Mouse (Mus musculus) neural tube, embryonic 14.5 days (tissue): ENCODE measurements around the gene Tfap4. TPM values are rescaled to one million over a fixed set of nuclear protein-coding genes. Genes with fewer than 3 reads are reported as not detected.
"Not testable (repeated sequence)": the region's sequence is repeated elsewhere in the genome, so short reads cannot be mapped to it uniquely, and the experiment has no call there.

Experiments used
- ATAC-seq: fragments of 200-750 bp; cut with Nextera tagmentation; 2 replicates; pipeline ENCODE4 v1.8.0; 2017; ENCODE audit warnings: low read depth, mild to moderate bottlenecking, moderate TSS enrichment, moderate library complexity
- H3K27ac ChIP-seq: fragments of 300-500 bp; sonication (generic); 2 replicates; pipeline ENCODE4 v1.5.1; 2014; ENCODE audit warnings: low read depth, mild to moderate bottlenecking, control low read depth, low read length, moderate library complexity, mixed read lengths
- H3K27me3 ChIP-seq: fragments of 300-500 bp; sonication (generic); 2 replicates; pipeline ENCODE4 v1.6.1; 2014; ENCODE audit warnings: low read length; ENCODE audit not compliant: control insufficient read depth, insufficient read depth
- H3K36me3 ChIP-seq: fragments of 300-500 bp; sonication (generic); 2 replicates; pipeline ENCODE4 v1.6.1; 2014; ENCODE audit warnings: low read length, mixed read lengths; ENCODE audit not compliant: control insufficient read depth, insufficient read depth
- H3K4me1 ChIP-seq: fragments of 300-500 bp; sonication (generic); 2 replicates; pipeline ENCODE4 v1.6.1; 2014; ENCODE audit warnings: low read length; ENCODE audit not compliant: control insufficient read depth, insufficient read depth
- H3K4me2 ChIP-seq: fragments of 300-500 bp; sonication (generic); 2 replicates; pipeline ENCODE4 v1.6.1; 2014; ENCODE audit warnings: mild to moderate bottlenecking, low read depth, low read length, control low read depth
- H3K4me3 ChIP-seq: fragments of 300-500 bp; sonication (generic); 2 replicates; pipeline ENCODE4 v1.5.1; 2014; ENCODE audit warnings: low read depth, low read length, control low read depth, mixed read lengths
- H3K9ac ChIP-seq: fragments of 300-500 bp; sonication (generic); replicated peaks from 2 replicates; pipeline ENCODE4 v1.6.1; 2014; ENCODE audit warnings: low read depth, mild to moderate bottlenecking, control low read depth, low read length, mixed read lengths
- H3K9me3 ChIP-seq: fragments of 300-500 bp; sonication (generic); 2 replicates; pipeline ENCODE4 v1.6.1; 2016; ENCODE audit warnings: low read length; ENCODE audit not compliant: control insufficient read depth
- WGBS: fragments of 180-500 bp; shearing (Covaris S2); extraction: QIAGEN DNeasy Blood & Tissue Kit; methylation state at CpG from one replicate; pipeline ENCODE4 v1.1.7; 2014; 5-methylcytosine and 5-hydroxymethylcytosine counted together
- polyA plus RNA-seq: library from polyadenylated mRNA; unstranded; fragments of >200 nt; fragmentation: Nextera tagmentation; extraction: Ambion mirVana; gene quantifications from 2 replicates; pipeline ENCODE4 v1.2.1, GENCODE M21; 2014

The Tfap4 gene
- polyA plus RNA-seq, 1 experiment from 2014 or later: 7.2 TPM

DNA sequence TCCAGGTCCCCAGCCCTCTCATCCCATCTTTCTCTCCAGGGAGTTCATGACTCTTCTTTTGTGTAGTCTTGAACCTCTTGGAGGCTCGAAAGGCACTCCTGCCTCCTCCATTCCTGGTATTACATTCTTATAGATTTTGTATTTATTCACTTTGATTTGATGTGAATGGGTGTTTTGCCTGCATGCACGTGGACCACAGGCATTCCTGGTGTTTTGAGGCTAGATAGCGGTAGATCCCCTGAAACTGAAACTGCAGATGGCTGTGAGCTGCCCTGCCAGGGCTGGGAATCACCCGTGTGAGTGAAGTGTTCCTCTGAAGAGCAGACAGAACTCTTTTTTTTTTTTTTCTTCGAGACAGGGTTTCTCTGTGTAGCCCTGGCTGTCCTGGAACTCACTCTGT is 24.8 kb upstream of the Tfap4 start:
- no peaks in the 10 kb centered on the region for H3K36me3 ChIP-seq
- ATAC-seq: no peak
- H3K27me3 ChIP-seq: no peaks in the 10 kb centered on the region
- H3K4me2 ChIP-seq: no peak overlapping the region
- no peak overlapping the region for H3K4me3 ChIP-seq
- no peak overlapping the region for H3K9ac ChIP-seq
- peaks cover 5% of the 10 kb centered on the region for H3K4me1 ChIP-seq
- H3K9me3 ChIP-seq: no peaks in the 10 kb centered on the region
- WGBS: 79% methylated on average over 5 of the region's 5 CpGs
- no peak overlapping the region for H3K27ac ChIP-seq

DNA sequence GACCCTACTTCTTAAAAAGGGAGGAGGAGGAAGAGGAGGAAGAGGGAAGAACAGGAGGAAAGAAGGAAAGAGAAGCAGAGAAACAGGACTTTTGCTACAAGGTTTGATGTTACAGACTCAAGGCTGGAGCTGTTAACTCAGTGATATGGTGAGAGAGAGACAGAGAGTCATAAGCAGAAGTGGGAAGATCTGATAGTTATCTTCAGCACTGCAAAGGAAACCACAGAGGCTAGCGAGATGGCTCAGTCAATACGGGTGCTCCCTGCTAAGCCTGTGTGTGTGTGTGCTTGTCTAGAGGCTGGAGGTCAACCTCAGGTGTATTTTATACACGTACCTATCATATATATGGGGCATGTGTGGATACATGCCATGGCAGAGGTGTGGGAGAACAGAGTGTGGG is 24.2 kb upstream of the Tfap4 start:
- 87% methylated on average over 3 of the region's 3 CpGs for WGBS
- Histone ChIP-seq H3K9ac (no peak overlapping the region), H3K4me3 (no peak overlapping the region), H3K4me1 (peaks cover 5% of the 10 kb centered on the region), H3K9me3 (no peaks in the 10 kb centered on the region), H3K27me3 (no peaks in the 10 kb centered on the region), H3K27ac (no peak overlapping the region), H3K4me2 (no peak overlapping the region), H3K36me3 (no peaks in the 10 kb centered on the region)
- no peak for ATAC-seq

DNA sequence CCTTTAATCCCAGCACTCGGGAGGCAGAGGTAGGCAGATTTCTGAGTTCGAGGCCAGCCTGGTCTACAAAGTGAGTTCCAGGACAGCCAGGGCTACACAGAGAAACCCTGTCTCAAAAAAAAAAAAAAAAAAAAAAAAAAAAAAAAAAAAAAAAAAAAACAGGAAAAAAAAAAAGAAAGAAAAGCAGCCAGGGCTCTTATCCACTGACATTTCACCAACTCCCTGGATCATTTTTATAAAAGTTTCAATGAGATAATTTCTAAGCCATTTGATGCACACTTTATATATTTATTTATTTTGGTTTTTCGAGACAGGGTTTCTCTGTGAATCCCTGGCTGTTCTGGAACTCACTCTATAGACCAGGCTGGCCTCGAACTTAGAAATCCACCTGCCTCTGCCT is 21.5 kb upstream of the Tfap4 start:
- 86% methylated on average over 4 of the region's 4 CpGs for WGBS
- not testable (repeated sequence) for H3K9me3 ChIP-seq, H3K27ac ChIP-seq, H3K27me3 ChIP-seq, H3K4me2 ChIP-seq, H3K9ac ChIP-seq, H3K36me3 ChIP-seq, ATAC-seq, H3K4me1 ChIP-seq, H3K4me3 ChIP-seq

DNA sequence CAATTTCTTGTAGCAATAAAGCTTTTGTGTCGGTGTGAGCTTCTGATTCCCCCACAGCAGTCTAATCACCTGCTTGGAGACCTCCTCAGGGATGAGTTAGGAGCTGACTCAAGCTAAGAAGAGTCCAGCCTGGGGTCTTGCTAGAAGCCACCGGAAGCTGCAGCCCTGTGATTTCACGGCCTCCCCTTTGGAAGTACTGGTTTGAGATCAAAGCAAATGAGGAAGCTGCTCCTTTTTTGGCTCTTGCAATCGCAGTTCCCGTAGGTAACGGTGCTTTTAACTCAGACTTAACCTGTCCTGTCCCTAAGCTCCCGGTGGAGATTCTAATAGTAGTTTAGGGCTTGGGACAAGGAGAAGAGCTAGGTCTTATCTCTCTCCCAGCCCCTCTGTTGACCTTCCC is 19.0 kb upstream of the Tfap4 start:
- H3K9ac ChIP-seq: no peak overlapping the region
- no peaks in the 10 kb centered on the region for H3K27me3 ChIP-seq
- H3K9me3 ChIP-seq: no peaks in the 10 kb centered on the region
- H3K27ac ChIP-seq: no peak overlapping the region
- H3K36me3 ChIP-seq: no peaks in the 10 kb centered on the region
- no peak overlapping the region for H3K4me3 ChIP-seq
- 75% methylated on average over 7 of the region's 7 CpGs for WGBS
- H3K4me2 ChIP-seq: no peak overlapping the region
- no peak for ATAC-seq
- no peaks in the 10 kb centered on the region for H3K4me1 ChIP-seq

DNA sequence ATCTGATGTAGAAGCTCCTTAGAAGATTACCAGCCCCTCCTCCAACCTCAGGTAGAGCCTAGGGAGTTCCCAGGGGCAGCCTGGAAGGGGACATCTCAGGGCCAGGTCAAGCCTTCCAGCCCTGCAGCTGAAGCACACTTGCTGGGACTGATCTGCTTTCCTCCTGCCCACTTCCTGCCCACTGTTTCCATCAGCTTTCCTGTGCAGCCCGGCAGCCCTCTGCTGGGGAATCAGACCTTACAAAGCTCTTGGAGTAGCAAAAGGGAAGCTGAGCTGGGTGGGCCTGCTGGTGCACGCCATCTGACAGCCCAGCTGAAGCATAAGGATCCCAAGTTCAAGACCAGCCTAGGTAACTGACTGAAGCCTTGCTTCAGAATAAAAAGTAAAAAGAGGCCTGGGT is 17.2 kb upstream of the Tfap4 start:
- ATAC-seq: no peak
- H3K27ac ChIP-seq: no peak overlapping the region
- H3K4me3 ChIP-seq: no peak overlapping the region
- no peaks in the 10 kb centered on the region for H3K9me3 ChIP-seq
- H3K27me3 ChIP-seq: no peaks in the 10 kb centered on the region
- no peaks in the 10 kb centered on the region for H3K36me3 ChIP-seq
- H3K4me1 ChIP-seq: no peaks in the 10 kb centered on the region
- no peak overlapping the region for H3K9ac ChIP-seq
- WGBS: 68% methylated on average over 2 of the region's 2 CpGs
- no peak overlapping the region for H3K4me2 ChIP-seq

DNA sequence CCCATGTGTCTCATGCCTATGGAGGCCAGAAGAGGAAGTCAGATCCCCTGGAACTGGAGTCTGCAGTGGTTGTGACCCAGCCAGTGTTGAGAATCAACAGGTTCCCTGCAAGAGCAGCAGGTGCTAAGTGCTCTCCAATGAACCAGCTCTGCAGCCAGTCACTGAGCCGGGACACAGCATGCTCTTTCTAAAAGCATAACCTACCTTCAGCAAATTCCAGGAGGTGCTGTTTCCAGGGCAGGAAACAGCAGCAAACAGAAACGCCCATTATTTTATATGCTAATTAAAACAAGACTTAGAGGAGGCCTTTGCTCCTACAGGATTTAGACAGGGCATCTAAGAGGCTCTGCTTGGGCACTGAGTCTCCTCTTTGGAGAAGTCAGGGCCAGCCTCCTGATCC is 16.4 kb upstream of the Tfap4 start:
- ATAC-seq: no peak
- no peaks in the 10 kb centered on the region for H3K27me3 ChIP-seq
- H3K9ac ChIP-seq: no peak overlapping the region
- no peak overlapping the region for H3K4me3 ChIP-seq
- H3K9me3 ChIP-seq: no peaks in the 10 kb centered on the region
- H3K4me2 ChIP-seq: no peak overlapping the region
- no peaks in the 10 kb centered on the region for H3K4me1 ChIP-seq
- WGBS: 39% methylated on average over 2 of the region's 2 CpGs
- H3K36me3 ChIP-seq: no peaks in the 10 kb centered on the region
- H3K27ac ChIP-seq: no peak overlapping the region

DNA sequence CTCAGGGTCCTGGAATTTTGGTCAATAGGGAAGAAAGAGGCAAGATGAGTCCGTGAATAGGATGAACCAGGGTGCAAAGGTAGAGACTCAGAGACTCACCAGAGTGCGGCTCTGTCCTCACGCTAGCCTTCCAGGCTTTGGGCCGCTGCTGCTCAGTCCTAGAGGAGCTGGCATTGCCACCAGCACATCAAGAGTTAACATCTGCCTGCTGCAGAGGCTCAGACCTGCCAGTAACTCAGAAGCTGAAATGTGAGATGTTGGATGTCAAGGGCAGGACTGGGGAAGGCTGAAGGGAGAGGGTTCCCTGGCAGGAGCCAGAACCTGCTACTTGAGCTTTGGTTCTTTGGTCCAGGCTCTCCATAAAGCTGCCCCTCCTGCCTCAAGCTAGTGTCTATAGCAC is 11.1 kb upstream of the Tfap4 start:
- no peaks in the 10 kb centered on the region for H3K36me3 ChIP-seq
- H3K9me3 ChIP-seq: no peaks in the 10 kb centered on the region
- H3K4me1 ChIP-seq: no peaks in the 10 kb centered on the region
- no peak overlapping the region for H3K4me3 ChIP-seq
- no peak overlapping the region for H3K9ac ChIP-seq
- H3K27me3 ChIP-seq: no peaks in the 10 kb centered on the region
- H3K27ac ChIP-seq: no peak overlapping the region
- no peak overlapping the region for H3K4me2 ChIP-seq
- no peak; the same call in 1 of the 2 replicates for ATAC-seq
- 58% methylated on average over 4 of the region's 4 CpGs for WGBS

DNA sequence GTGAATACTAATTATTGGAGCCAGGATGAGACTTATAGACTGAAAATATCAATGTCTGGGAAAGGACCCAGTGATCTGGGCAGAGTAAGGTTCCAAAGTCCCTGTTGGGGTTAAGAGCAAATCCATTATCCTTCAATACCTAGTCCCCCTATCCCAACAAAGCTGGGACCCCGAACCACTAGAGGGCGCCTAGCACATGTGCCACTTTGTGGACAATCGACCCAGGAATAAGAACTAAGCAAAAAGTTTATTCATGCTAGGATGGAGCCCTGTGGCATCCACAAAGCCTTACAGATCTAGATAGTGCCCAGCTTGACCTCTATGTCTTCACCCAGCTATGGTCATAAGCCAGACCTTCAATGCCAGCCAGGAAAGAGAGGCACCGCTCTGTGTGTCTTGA is 8.3 kb upstream of the Tfap4 start:
- peak; percentile 46; the same call in 1 of the 2 replicates for ATAC-seq
- Histone ChIP-seq H3K9me3 (no peaks in the 10 kb centered on the region), H3K27ac (no peak overlapping the region), H3K4me3 (no peak overlapping the region), H3K9ac (no peak overlapping the region), H3K36me3 (no peaks in the 10 kb centered on the region), H3K27me3 (no peaks in the 10 kb centered on the region), H3K4me1 (no peaks in the 10 kb centered on the region), H3K4me2 (no peak overlapping the region)
- 21% methylated on average over 4 of the region's 4 CpGs for WGBS

DNA sequence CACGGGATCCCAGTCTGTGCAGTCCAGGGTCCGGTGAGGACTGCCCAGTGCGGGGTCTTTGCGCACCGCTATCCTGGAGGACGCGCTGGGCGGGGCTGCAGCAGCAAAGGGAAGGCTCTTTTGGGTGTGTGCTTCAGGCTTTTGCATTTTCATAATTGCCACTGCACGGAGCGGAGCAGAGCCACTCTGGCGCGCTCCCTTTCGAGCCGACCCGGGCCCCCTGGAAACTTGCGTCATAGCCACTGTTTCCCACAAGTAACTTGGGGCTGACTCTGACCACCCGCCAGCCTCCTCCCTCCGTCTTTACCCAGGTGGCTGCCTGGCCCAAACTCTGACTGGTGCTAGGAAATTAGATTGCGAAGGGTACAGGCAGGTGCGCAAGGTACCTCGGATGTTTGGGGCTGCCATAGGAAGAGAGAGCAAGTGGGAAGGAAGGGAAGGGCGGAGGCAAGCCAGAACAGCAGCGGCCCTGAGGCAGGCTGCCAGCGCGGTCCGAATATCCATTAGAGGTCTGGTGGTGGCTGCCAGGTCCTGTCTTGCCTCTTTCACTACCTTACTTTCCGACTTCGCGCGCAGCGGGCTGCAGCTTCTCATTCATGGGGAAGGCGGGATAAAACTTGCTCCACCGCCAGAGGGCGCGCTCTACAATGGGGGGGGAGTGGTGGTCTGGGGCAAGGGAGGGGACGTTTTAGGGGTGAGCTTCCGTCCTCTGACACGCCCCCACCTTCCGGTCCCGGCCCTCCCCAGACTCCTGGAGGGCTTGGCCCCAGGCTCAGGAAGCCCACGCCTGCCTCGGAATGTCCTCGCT is 695 bp upstream of the Tfap4 start:
- H3K9ac ChIP-seq: peak overlapping the region; percentile 74
- H3K9me3 ChIP-seq: no peaks in the 10 kb centered on the region
- H3K27me3 ChIP-seq: no peaks in the 10 kb centered on the region
- peaks cover 12% of the 10 kb centered on the region for H3K4me1 ChIP-seq
- H3K4me3 ChIP-seq: peak overlapping the region; percentile 80
- H3K4me2 ChIP-seq: peak overlapping the region; percentile 85
- peak; percentile 16 for ATAC-seq
- peak overlapping the region; percentile 90 for H3K27ac ChIP-seq
- under 1% methylated on average over 42 of the region's 43 CpGs for WGBS
- no peaks in the 10 kb centered on the region for H3K36me3 ChIP-seq
